Mouse (Mus musculus): ENCODE measurements at regions not wholly inside any gene's neighbourhood (a gene's known extent, or its start where the extent isn't known, plus 50 kb on each side); places are given as distances from the start of the nearest gene placed in this dataset.

- TF ChIP-seq CTCF (IDR thresholded peaks at IDR 0.05; ENCODE audit: low read depth) (no peak), EP300 (IDR thresholded peaks at IDR 0.05; ENCODE audit: low read depth) (no peak)
These were observed 146.5 kb upstream of the Tprg start for GRCm38 (mm10) chr16:25140164-25140563.

Data from liver, postnatal 0 days (tissue).